Mouse (Mus musculus) cerebellum, adult 2 months (tissue): ENCODE measurements around the gene Spdl1.

ENCODE experiments used
- CTCF ChIP-seq: fragments of 200-500 bp; IDR thresholded peaks from 2 replicates; pipeline ENCODE4 v1.5.1; 2011; ENCODE audit warnings: low read depth, mild to moderate bottlenecking, control low read depth, low read length, moderate library complexity, borderline replicate concordance; ENCODE audit not compliant: insufficient read depth
- POLR2A ChIP-seq: fragments of 200-500 bp; IDR thresholded peaks from 2 replicates; pipeline ENCODE4 v1.6.1; 2011; ENCODE audit warnings: low read length, control low read depth, borderline replicate concordance; ENCODE audit not compliant: insufficient read depth

DNA sequence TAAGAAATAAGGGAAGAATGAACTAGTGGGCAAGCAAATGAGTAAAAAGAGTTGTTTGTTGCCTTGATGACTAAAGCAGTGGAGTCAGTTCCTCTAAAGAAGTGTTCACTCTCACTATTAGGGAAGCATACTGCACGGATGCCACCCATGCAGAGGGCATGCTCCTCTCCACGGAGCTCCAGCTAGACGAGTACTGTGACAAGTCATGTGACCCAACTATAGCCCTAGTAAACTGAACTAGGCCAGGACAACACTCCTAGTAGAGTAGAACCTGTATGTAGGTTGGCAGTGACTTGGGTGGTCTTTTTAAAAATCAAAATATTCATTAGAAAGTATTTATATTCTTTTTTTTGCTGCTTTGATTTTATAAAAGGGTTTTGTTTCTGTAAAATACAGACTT lies 55.1 kb downstream of the Spdl1 start:
- TF ChIP-seq POLR2A (no peak), CTCF (no peak)
